8 mouse cellular contexts compared by ENCODE assay signal in genomic region chr16:93292965-93293653, GRCm38 (mm10).
DNase-seq lines count a peak whose midpoint lies in the region; ATAC-seq lines count a peak whose summit lies in the region.

No protein-coding gene starts in this region.

- H3K27me3 ChIP-seq in hindbrain, embryonic 13.5 days = peaks cover 66% of the 10 kb centered on the region

- no peaks in the 10 kb centered on the region for H3K36me3 ChIP-seq in hindbrain, embryonic 13.5 days

- 23% methylated on average over 13 of the region's 13 CpGs for WGBS in hindbrain, embryonic 13.5 days

- H3K9me3 ChIP-seq in hindbrain, embryonic 13.5 days = no peaks in the 10 kb centered on the region

- 0 out of 2 replicates have a peak, but pooled peaks have one; percentile 63 for ATAC-seq in hindbrain, embryonic 13.5 days (ENCODE audit: low FRiP score)

- no peak overlapping the region for H3K4me3 ChIP-seq in hindbrain, embryonic 13.5 days

- no peak overlapping the region for H3K9ac ChIP-seq in hindbrain, embryonic 13.5 days

- H3K4me1 ChIP-seq in hindbrain, embryonic 13.5 days (replicated peaks) = peaks cover 14% of the 10 kb centered on the region

- H3K4me2 ChIP-seq in hindbrain, embryonic 13.5 days = no peak overlapping the region

- peak; percentile 93 for DNase-seq in NIH3T3 (ENCODE audit: low read depth)
- peak; percentile 46 for DNase-seq in cerebellum, adult 9-10 months
- peak; percentile 21 to 86 for DNase-seq in frontal cortex, adult 2 months (ENCODE audit: extremely low spot score in 1 of 2, low spot score in 1 of 2)
- DNase-seq in layer of hippocampus, postnatal 14 days (ENCODE audit: low spot score in 2 of 2) = peak; percentile 61 to 80
- DNase-seq in lung, postnatal 25 days (ENCODE audit: low spot score) = peak; percentile 79
- DNase-seq in right cerebral cortex, adult 2 months (ENCODE audit: low spot score in 2 of 2) = peak; percentile 71 to 74
- peak; percentile 24 for DNase-seq in urinary bladder, postnatal 10 days (ENCODE audit: low spot score)

- no peak overlapping the region for H3K27ac ChIP-seq in hindbrain, embryonic 13.5 days

Comparison
In these comparisons a context has a peak if more than half of its experiments do, and no peak if none do; other contexts are left out.
1. DNase-seq: peak in every context shown above with its lines; median percentile 93 in NIH3T3; 79 in lung, postnatal 25 days; 72 in right cerebral cortex, adult 2 months; 70 in layer of hippocampus, postnatal 14 days; 54 in frontal cortex, adult 2 months; 46 in cerebellum, adult 9-10 months; 24 in urinary bladder, postnatal 10 days.